Mouse (Mus musculus) left cerebral cortex, postnatal 4 days (tissue): ENCODE data around the gene Fbxo17. TPM values are rescaled to one million over a fixed set of nuclear protein-coding genes. Genes with fewer than 3 reads are reported as not detected.

Source experiments
- DNase-seq: peaks from one replicate; pipeline ENCODE4 v3.0.0-alpha.2; 2022
- intact Hi-C: fragments of 180-260 bp; cut with DNase I; formaldehyde crosslinking; loops from one replicate; pipeline ENCODE4 v1.15.1; 2025
- total RNA-seq, 2 experiments: library from RNA; stranded (reverse); gene quantifications; 2 replicates each; pipeline ENCODE4 v1.2.3; 2021

The Fbxo17 gene
- total RNA-seq, 2 experiments from 2014 or later = 2.9 to 3.7 TPM

DNA sequence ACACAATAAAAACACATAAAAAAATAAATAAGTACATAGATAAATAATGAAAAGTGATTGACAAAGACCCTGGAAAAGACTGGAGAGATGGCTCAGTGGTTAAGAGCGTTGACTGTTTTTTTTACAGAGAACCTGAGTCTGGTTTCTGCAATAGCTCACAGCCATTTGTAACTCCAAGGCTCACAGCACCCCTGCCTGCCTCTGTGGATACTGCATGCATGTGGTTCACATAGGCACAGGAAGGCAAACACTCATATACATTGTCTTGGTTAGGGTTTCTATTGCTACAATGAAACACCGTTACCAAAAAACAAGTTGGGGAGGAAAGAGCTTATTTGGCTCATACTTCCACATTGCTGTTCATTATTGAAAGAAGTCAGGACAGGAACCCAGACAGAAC lies 1.0 kb upstream of the Fbxo17 start:
- intact Hi-C loops = loop anchor here (5.0 kb wide), 1 partner anchor 268 kb away; no protein-coding TSS in a partner anchor

GRCm38 (mm10) chr7:28717726-28718125 lies 1.1 kb downstream of the Fbxo17 start:
- intact Hi-C loops = loop anchor here (5.0 kb wide), 1 partner anchor 270 kb away; no protein-coding TSS in a partner anchor
- DNase-seq = no peak

More for the DNA sequence above, 1.0 kb upstream of the Fbxo17 start:
- no peak for DNase-seq

GRCm38 (mm10) chr7:28719159-28719558 lies 2.6 kb downstream of the Fbxo17 start:
- DNase-seq = no peak
- intact Hi-C loops = loop anchor here (5.0 kb wide), 1 partner anchor 272 kb away; no protein-coding TSS in a partner anchor

DNA sequence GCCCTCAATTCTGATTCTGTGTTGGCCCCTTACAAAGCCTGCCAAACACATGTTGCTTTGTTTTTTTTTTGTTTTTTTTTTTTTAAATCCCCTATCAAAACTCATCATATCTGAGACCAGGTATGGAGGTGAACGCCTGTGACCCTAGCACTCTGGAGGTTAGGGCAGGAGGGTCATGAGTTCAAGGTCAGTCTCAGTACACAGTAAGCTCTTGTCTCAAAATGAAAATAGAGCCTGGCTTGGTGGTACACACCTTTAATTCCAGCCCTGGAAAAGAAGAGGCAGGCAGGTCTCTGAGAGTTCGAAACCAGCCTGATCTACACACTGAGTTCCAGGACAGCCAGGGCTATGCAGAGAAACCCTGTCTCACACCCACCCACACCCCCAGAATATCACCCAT lies 3.0 kb downstream of the Fbxo17 start:
- intact Hi-C loops = loop anchor here (5.0 to 10.0 kb wide), 3 partner anchors 65 to 272 kb away; partner anchors contain the start of gene Rinl

GRCm38 (mm10) chr7:28720753-28721537 lies 4.3 kb downstream of the Fbxo17 start:
- peak; percentile 37 for DNase-seq
- intact Hi-C loops = loop anchor here (10.0 kb wide), 2 partner anchors 64 to 116 kb away; partner anchors contain the start of gene Rinl

More for the DNA sequence above, 3.0 kb downstream of the Fbxo17 start:
- no peak for DNase-seq

DNA sequence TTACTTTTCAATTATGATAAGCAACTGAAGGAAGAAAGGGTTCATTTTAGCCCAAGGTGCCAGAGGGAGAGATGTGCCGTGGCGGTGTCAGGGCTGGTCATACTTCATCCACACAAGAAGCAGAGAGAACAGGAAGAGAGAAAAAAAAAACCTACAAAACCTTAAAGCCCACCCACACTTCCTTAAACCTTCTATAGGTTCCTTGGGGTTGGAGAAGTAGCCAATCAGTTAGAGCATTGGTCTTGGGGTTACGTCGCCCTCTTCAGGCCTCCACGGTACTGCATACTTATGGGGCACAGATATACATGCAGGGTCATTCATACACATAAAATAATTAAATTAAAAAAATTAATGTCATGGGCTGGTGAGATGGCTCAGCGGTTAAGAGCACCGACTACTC lies 5.5 kb downstream of the Fbxo17 start:
- intact Hi-C loops = loop anchor here (10.0 kb wide), 2 partner anchors 63 to 117 kb away; partner anchors contain the start of gene Rinl
- DNase-seq = no peak

DNA sequence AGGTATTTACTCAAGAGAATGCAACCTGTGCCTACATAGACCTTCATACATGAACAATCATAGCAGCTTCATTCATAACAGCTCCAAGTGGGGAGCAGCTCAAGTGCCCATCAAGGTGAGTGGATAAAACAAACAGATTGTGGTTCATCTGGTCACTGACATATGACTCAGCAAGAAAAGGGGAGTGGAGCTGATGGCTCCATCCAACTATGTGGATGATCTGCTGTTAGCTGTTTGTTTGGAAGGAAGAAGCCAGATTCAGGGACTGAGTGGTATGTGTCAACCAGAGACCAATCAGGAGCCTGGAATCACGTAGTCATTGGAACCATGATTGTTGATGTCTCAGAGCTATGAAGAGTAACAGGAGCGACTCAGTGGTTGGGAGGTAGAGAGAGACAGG lies 8.0 kb downstream of the Fbxo17 start:
- DNase-seq = no peak
- intact Hi-C loops = loop anchor here (10.0 kb wide), 2 partner anchors 60 to 120 kb away; partner anchors contain the start of gene Rinl

DNA sequence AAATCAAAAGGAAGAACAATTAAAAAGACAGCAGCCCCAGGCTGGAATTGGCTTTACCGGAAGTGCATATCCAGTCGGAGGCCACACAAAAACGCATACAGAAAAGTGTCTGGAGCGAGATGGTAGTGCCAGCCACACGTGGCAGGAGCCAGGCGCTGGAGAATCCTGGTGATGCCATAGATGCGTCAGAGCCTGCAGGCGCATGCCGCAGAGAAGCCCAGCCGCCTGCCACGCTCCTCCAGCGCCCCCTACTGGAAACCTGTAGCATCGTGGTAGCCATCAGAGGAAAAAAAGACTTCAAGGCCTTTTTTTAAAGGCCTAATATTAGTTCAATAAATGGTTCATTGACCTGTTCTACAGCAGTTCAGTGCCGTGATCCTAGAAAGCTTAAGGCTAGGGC lies 10.0 kb downstream of the Fbxo17 start:
- DNase-seq = peak; percentile 82
- intact Hi-C loops = loop anchor here (10.0 kb wide), 2 partner anchors 58 to 122 kb away; partner anchors contain the start of gene Rinl

DNA sequence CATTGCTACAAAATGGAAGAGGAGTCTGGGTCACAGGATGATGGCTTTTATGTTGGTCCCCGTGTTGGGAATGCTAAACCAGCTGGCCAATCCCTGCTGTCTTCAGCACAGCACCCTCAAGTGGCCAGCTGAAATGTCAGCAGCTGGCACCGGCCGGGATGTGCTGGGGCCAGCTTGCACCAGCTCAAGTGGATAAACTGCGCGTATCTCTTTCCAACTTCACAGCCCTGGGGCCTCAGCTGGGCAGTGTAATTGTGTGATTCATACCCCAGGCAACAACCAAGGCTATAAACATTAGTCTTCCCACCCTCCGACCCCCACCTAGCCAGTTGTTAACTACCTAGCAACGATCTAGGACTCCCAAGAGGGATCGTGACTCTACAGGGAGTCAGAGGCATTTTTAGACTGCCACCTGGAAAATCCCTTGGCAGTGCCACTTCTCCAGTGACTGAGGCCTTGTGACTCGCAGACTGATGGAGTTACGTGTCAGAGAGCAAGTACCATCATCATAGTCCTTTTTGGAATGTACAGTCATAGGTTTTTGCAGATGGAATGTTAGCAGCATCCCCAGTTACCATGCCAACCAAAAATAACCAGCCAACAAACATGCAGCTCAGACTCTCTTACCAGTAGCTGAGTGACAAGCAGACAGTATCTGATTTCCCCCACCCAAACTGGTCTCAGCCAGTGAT lies 11.2 kb downstream of the Fbxo17 start:
- intact Hi-C loops = loop anchor here (10.0 kb wide), 2 partner anchors 57 to 123 kb away; partner anchors contain the start of gene Rinl
- peak; percentile 49 for DNase-seq

GRCm38 (mm10) chr7:28732341-28733142 lies 15.9 kb downstream of the Fbxo17 start:
- intact Hi-C loops = no loop called here
- DNase-seq = peak; percentile 73

DNA sequence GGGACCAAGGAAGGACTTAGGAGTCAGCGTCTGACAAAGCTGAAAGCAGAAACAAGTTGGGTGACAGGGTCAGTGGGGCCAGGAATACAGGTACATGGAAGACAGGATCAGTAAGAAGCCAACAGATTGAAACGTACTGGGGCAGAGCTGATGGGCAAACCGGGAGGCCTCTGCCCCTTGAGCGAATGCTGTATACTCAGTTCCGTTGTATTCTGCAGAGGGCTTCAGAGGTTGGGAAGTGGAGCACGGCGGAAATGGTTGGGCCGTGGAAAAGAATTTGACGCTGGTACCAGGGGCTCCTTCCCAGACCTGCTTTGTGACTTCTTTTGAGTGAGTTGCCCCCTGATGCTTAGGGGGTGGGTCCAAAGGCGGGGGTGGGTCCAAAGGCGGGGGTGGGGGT lies 16.6 kb downstream of the Fbxo17 start:
- no peak for DNase-seq
- intact Hi-C loops = no loop called here

GRCm38 (mm10) chr7:28735701-28736100 lies 19.1 kb downstream of the Fbxo17 start:
- DNase-seq = no peak
- intact Hi-C loops = no loop called here

GRCm38 (mm10) chr7:28739829-28740228 lies 23.2 kb downstream of the Fbxo17 start:
- no peak for DNase-seq
- intact Hi-C loops = no loop called here

DNA sequence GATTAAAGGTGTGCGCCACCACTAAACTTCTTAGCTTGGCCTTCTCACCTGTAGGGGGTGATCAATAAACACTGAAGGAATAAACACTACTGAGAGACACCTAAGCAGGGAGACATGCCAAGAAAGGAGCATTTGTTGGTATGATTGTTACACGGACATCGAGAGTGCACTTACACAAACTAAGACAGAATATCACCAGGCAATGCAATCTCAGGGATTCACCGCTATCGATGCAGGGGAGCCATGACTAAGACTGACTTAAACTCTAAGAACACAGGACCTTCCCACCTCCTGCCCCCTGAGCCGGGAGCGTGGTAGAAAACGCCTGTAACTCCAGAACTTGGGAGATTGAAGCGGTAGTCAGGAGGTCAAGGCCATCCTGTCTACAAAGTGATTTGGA lies 24.3 kb downstream of the Fbxo17 start:
- intact Hi-C loops = no loop called here

GRCm38 (mm10) chr7:28741368-28741708 lies 24.7 kb downstream of the Fbxo17 start:
- intact Hi-C loops = no loop called here
- DNase-seq = no peak

More for the DNA sequence above, 24.3 kb downstream of the Fbxo17 start:
- no peak for DNase-seq

GRCm38 (mm10) chr7:28741709-28742438 lies 25.3 kb downstream of the Fbxo17 start, which contains the start of the genes Mrps12 and Sars2:
TSS of gene Mrps12 (minus strand) at chr7:28741820.
TSS of gene Sars2 (plus strand) at chr7:28741992.
- intact Hi-C loops = no loop called here
- DNase-seq = peak; percentile 93

DNA sequence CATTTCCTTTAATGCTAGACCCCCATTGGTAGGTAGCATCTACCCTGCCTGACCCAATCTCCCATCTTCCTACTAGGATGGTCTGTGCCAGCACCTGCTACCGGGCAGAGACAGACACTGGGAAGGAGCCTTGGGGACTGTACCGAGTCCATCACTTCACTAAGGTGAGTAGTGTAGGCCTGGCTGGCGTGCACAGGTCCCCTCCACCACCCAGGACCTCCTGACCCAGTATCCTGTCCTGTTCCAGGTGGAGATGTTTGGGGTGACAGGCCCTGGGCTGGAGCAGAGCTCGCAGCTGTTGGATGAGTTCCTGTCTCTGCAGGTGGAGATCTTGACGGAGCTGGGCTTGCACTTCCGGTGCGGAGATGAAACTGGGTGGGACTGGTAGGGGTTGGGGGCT lies 33.3 kb downstream of the Fbxo17 start:
- intact Hi-C loops = no loop called here
- no peak for DNase-seq

DNA sequence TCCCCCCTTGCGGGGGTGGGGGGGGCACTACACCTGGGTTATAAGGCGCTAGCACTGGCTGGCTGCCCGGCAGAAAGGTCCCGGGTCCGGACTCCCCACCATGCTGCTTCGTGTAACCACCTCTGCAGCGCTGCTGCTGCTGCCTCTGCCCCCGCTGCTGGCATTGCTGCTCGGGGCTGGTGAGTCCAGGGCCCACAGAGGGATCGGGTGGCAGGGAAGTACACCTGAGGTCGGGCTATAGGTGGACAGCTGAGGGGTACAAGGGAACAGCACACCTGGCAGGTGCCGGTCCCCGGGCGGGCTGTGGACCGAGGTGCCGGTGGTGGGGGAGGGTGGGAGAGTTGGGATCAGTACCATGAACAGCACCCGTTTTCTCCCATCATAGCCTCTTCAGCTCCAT lies 39.5 kb downstream of the Fbxo17 start, which contains the start of gene Ccer2:
Gene Ccer2 (plus strand): TSS at position 96 of the 400 bp plus-strand sequence.
- intact Hi-C loops = no loop called here
- DNase-seq = no peak

GRCm38 (mm10) chr7:28758623-28759022 lies 42.0 kb downstream of the Fbxo17 start:
- DNase-seq = no peak
- intact Hi-C loops = no loop called here

GRCm38 (mm10) chr7:28761907-28762306 lies 45.3 kb downstream of the Fbxo17 start:
- no peak for DNase-seq
- intact Hi-C loops = no loop called here
